Mouse (Mus musculus) bone marrow macrophage, adult 2 months (primary cell): ENCODE data around the gene Ctnna3.

Experiments
- CTCF ChIP-seq: IDR thresholded peaks from 2 replicates; pipeline ENCODE4 v1.5.1; 2012; ENCODE audit warnings: low read depth, mild to moderate bottlenecking, low read length, moderate library complexity
- POLR2A ChIP-seq: IDR thresholded peaks from 2 replicates; pipeline ENCODE4 v1.6.1; 2012; ENCODE audit warnings: mild to moderate bottlenecking, low read depth, low read length, borderline replicate concordance

DNA sequence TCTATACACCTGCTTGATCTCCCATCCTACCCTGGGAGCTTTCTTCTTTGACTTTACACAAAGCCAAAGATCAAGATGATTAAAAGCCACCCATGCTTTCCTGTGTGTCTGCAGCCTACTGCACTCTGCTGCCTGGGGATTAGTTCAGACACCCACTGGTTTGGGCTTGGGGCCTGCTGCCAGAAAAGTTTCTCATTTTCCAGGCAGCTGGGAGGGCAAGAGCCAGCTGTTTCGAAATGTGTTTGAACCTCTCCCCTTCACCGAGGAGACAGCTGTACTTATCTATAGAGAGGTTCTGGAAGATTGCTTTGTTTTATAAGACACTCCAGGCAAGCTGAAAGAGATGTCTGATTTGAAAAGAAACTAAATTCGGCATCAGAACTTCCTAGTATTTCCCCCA lies 1563.0 kb downstream of the Ctnna3 start:
- no peak for TF ChIP-seq POLR2A
- no peak for TF ChIP-seq CTCF
